In genomic region chr19:55443618-55444017, GRCm38 (mm10) we compare ENCODE assay signal across 12 mouse cellular contexts.
"Had no signal": no experiment of that assay in that cellular context is flagged by ENCODE, and none has a peak within 500 bp of the region (broad histone marks: within the 10 kb centered on the region; RNA-seq: fewer than 3 reads in every experiment).

No protein-coding gene starts in this region.

- DNase-seq: gastrocnemius, postnatal 14 days; gastrocnemius, postnatal 36 days; heart, adult 11 months; heart, adult 2 months; heart, postnatal 14 days; heart, postnatal 36 days; kidney, adult 18-20 months; kidney, adult 8-10 months; kidney, postnatal 10 days; kidney, postnatal 36 days; liver; liver, embryonic 13.5 days had no signal
